Mouse (Mus musculus): ENCODE data around the gene Tmem26. TPM values are rescaled to one million over a fixed set of nuclear protein-coding genes. Genes with fewer than 3 reads are reported as not detected.
"Not testable (repeated sequence)": the region's sequence is repeated elsewhere in the genome, so short reads cannot be mapped to it uniquely, and the experiment has no call there.

The Tmem26 gene
- polyA plus RNA-seq, 1 experiment from 2014 or later: 0.90 TPM

- Histone ChIP-seq H3K79me2 (ENCODE audit: inconsistent target) (no peaks in the 10 kb centered on the region), H3K4me3 (ENCODE audit: inconsistent target) (no peak overlapping the region), H3K27ac (no peak overlapping the region), H3K36me3 (ENCODE audit: inconsistent target) (no peaks in the 10 kb centered on the region)
- WGBS (ENCODE audit: missing documents): 78% methylated on average over 5 of the region's 5 CpGs
Measured at GRCm38 (mm10) chr10:68720887-68721400, 2.5 kb upstream of the Tmem26 start.

GRCm38 (mm10) chr10:68723015-68723414, 431 bp upstream of the Tmem26 start:
- no peak overlapping the region for H3K4me3 ChIP-seq (ENCODE audit: inconsistent target)
- WGBS (ENCODE audit: missing documents): 66% methylated on average over 5 of the region's 7 CpGs
- H3K27ac ChIP-seq: no peak overlapping the region
- no peaks in the 10 kb centered on the region for H3K36me3 ChIP-seq (ENCODE audit: inconsistent target)
- no peaks in the 10 kb centered on the region for H3K79me2 ChIP-seq (ENCODE audit: inconsistent target)

DNA sequence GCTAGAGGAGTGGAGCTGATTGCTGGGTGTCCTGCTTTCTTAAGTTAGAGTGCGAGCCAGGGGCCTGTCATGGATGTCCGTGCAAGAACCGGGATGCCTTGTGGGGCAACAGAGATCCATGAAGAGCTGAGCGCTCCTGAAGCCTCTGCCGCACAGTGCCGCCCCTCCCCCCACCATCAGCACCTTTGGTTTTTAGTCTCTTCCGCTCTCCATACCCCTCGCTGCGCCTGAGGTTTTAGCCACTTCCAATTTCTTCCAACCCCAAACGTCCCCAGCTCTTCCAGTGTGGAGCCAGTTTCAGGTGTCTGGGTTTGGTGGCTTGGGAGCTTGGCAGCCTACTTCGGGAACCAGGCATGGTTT, 895 bp downstream of the Tmem26 start:
- H3K4me3 ChIP-seq (ENCODE audit: inconsistent target): no peak overlapping the region
- WGBS (ENCODE audit: missing documents): 3% methylated on average over 11 of the region's 11 CpGs
- H3K79me2 ChIP-seq (ENCODE audit: inconsistent target): no peaks in the 10 kb centered on the region
- no peak overlapping the region for H3K27ac ChIP-seq
- H3K36me3 ChIP-seq (ENCODE audit: inconsistent target): no peaks in the 10 kb centered on the region

DNA sequence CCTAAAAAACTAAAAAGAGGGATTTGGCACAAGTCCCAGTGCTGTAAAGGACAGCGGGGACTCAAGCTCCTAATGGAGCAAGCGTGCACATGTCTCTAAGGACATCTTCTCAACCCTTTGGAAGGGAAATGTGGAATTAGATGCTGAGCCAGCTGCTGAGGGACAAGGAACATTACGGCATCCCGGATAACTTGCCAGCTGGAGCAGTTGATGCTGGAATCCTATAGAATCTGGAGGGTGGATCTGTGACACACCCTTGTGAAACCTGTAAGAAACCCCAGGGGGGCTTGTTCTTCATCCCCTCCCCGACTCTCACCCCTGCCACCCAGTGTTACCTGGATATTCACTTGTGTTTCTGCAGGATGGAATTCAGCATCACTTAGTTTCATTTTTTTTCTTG, 4.0 kb downstream of the Tmem26 start:
- no peak overlapping the region for H3K27ac ChIP-seq
- no peaks in the 10 kb centered on the region for H3K36me3 ChIP-seq (ENCODE audit: inconsistent target)
- 97% methylated on average over 5 of the region's 5 CpGs for WGBS (ENCODE audit: missing documents)
- no peaks in the 10 kb centered on the region for H3K79me2 ChIP-seq (ENCODE audit: inconsistent target)
- no peak overlapping the region for H3K4me3 ChIP-seq (ENCODE audit: inconsistent target)

- Histone ChIP-seq H3K27ac (no peak overlapping the region), H3K36me3 (ENCODE audit: inconsistent target) (no peaks in the 10 kb centered on the region), H3K4me3 (ENCODE audit: inconsistent target) (no peak overlapping the region), H3K79me2 (ENCODE audit: inconsistent target) (no peaks in the 10 kb centered on the region)
- WGBS (ENCODE audit: missing documents): 34% methylated on average over 3 of the region's 3 CpGs
Measured at GRCm38 (mm10) chr10:68735621-68736020, 12.2 kb downstream of the Tmem26 start.

- Histone ChIP-seq H3K4me3 (ENCODE audit: inconsistent target) (no peak overlapping the region), H3K79me2 (ENCODE audit: inconsistent target) (no peaks in the 10 kb centered on the region), H3K27ac (no peak overlapping the region), H3K36me3 (ENCODE audit: inconsistent target) (no peaks in the 10 kb centered on the region)
- 84% methylated on average over 7 of the region's 7 CpGs for WGBS (ENCODE audit: missing documents)
Measured at GRCm38 (mm10) chr10:68737391-68737790, 13.9 kb downstream of the Tmem26 start.

GRCm38 (mm10) chr10:68738981-68739380, 15.5 kb downstream of the Tmem26 start:
- H3K27ac ChIP-seq; H3K79me2 ChIP-seq (ENCODE audit: inconsistent target); H3K36me3 ChIP-seq (ENCODE audit: inconsistent target); H3K4me3 ChIP-seq (ENCODE audit: inconsistent target): not testable (repeated sequence)
- WGBS (ENCODE audit: missing documents): 100% methylated on average over 1 of the region's 1 CpGs

- 92% methylated on average over 2 of the region's 2 CpGs for WGBS (ENCODE audit: missing documents)
- H3K36me3 ChIP-seq (ENCODE audit: inconsistent target): no peaks in the 10 kb centered on the region
- H3K4me3 ChIP-seq (ENCODE audit: inconsistent target): no peak overlapping the region
- H3K27ac ChIP-seq: no peak overlapping the region
- no peaks in the 10 kb centered on the region for H3K79me2 ChIP-seq (ENCODE audit: inconsistent target)
Measured at GRCm38 (mm10) chr10:68740251-68740650, 16.8 kb downstream of the Tmem26 start.

DNA sequence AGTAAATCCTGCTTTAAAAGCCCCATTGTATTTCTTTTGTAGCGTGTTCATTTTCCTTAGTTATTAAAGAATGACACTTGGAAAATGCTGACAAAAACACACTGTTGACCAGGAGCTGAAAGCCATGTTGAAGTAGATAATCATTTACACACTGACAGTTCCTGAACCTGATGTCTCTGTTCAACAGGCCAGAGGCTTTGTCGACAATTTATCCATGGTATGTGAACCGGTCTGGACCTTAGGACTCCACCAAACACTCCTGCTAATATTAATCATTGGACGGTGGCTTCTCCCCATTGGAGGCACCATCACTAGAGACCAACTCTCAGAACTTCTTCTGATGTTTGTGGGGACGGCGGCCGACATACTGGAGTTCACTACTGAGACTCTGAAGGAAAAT, 27.5 kb downstream of the Tmem26 start:
- Histone ChIP-seq H3K27ac (no peak overlapping the region), H3K4me3 (ENCODE audit: inconsistent target) (no peak overlapping the region), H3K79me2 (ENCODE audit: inconsistent target) (no peaks in the 10 kb centered on the region), H3K36me3 (ENCODE audit: inconsistent target) (no peaks in the 10 kb centered on the region)
- WGBS (ENCODE audit: missing documents): 97% methylated on average over 7 of the region's 7 CpGs

- WGBS (ENCODE audit: missing documents): 18% methylated on average over 5 of the region's 5 CpGs
- H3K27ac ChIP-seq: no peak overlapping the region
- H3K36me3 ChIP-seq (ENCODE audit: inconsistent target): no peaks in the 10 kb centered on the region
- no peak overlapping the region for H3K4me3 ChIP-seq (ENCODE audit: inconsistent target)
- no peaks in the 10 kb centered on the region for H3K79me2 ChIP-seq (ENCODE audit: inconsistent target)
Measured at GRCm38 (mm10) chr10:68759238-68759637, 35.8 kb downstream of the Tmem26 start.

GRCm38 (mm10) chr10:68759789-68760188, 36.3 kb downstream of the Tmem26 start:
- WGBS (ENCODE audit: missing documents): 95% methylated on average over 6 of the region's 7 CpGs
- H3K36me3 ChIP-seq (ENCODE audit: inconsistent target): no peaks in the 10 kb centered on the region
- H3K79me2 ChIP-seq (ENCODE audit: inconsistent target): no peaks in the 10 kb centered on the region
- H3K4me3 ChIP-seq (ENCODE audit: inconsistent target): no peak overlapping the region
- H3K27ac ChIP-seq: no peak overlapping the region

DNA sequence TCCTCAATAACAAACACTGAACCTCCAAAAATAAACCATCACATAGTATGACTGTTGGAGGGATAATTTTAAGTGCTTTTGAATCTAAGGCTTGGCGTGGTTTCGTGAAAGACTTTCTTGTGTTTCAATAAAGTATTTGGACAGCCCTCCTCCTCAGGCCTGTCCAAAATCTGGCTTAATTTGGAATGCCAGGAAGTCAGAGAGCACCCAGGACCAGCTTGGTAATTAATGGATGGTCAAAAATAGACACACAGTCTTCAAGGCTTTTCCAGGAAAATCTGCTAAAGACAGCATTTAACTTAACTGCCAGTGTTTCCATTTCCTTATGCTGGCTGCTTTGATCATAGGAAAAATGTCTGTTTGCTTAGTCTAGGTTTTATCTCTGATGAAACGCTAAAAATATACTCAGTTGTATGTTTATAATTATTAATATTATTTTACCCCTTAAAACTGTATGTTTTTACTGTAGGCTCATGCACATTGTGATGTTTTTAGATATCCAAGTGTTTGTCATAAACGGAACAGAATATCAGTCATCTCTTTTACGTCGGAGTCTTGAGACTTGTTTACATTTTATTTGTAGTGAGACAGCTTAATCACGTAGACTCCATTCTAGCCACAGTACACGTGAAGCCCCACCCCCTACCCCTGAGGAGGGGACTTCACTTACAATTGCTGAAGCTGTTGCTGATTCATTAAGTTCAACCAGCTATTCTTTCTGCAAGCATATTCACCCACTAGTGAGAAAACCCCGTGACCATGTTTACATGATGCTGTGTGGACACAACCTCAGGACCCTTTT, 57.8 kb downstream of the Tmem26 start:
- no peaks in the 10 kb centered on the region for H3K36me3 ChIP-seq (ENCODE audit: inconsistent target)
- no peaks in the 10 kb centered on the region for H3K79me2 ChIP-seq (ENCODE audit: inconsistent target)
- WGBS (ENCODE audit: missing documents): 88% methylated on average over 9 of the region's 9 CpGs
- H3K4me3 ChIP-seq (ENCODE audit: inconsistent target): no peak overlapping the region
- no peak overlapping the region for H3K27ac ChIP-seq

DNA sequence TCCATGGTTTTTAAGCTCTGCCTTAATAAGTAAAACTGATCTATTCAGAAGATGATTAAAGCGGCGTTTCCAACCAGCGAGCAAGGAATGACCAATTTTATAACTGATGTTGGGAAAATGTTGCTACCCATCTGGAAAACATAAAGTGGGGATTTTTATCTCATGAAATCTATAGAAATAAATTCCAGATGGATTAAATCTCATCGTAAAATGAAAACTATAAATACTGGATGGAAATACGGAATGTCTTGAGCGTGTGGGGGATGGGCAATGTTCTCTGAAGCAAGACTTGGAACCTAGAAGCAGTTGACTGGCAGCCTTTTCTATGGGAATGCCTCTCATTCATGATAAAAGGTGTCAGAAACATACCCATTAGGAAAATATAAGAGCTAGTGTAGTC, 59.3 kb downstream of the Tmem26 start:
- no peak overlapping the region for H3K4me3 ChIP-seq (ENCODE audit: inconsistent target)
- no peaks in the 10 kb centered on the region for H3K36me3 ChIP-seq (ENCODE audit: inconsistent target)
- no peaks in the 10 kb centered on the region for H3K79me2 ChIP-seq (ENCODE audit: inconsistent target)
- no peak overlapping the region for H3K27ac ChIP-seq
- 90% methylated on average over 6 of the region's 6 CpGs for WGBS (ENCODE audit: missing documents)

- WGBS (ENCODE audit: missing documents): 88% methylated on average over 2 of the region's 2 CpGs
- Histone ChIP-seq H3K36me3 (ENCODE audit: inconsistent target) (no peaks in the 10 kb centered on the region), H3K4me3 (ENCODE audit: inconsistent target) (no peak overlapping the region), H3K27ac (no peak overlapping the region), H3K79me2 (ENCODE audit: inconsistent target) (no peaks in the 10 kb centered on the region)
Measured at GRCm38 (mm10) chr10:68783856-68784255, 60.4 kb downstream of the Tmem26 start.

DNA sequence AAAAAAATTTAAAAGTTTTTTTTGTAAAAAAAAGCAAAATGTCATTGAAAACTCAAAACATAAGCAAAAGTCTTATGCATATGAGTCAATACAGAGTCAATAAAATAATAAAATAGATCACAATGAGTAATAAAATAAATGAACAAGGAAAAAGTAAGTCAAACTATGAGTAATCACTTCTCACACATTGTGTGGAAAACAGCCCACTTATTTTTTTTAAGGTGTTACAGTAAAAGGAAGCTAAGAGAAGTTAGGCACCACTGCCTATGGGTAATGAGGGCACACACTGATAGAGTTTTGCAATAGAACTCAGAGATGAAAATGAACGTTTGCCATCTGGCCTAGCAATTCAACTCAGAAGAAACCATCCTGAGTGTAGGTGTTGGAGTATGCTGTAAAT, 61.0 kb downstream of the Tmem26 start:
- WGBS (ENCODE audit: missing documents): 64% methylated on average over 1 of the region's 1 CpGs
- no peaks in the 10 kb centered on the region for H3K36me3 ChIP-seq (ENCODE audit: inconsistent target)
- no peak overlapping the region for H3K4me3 ChIP-seq (ENCODE audit: inconsistent target)
- H3K27ac ChIP-seq: no peak overlapping the region
- no peaks in the 10 kb centered on the region for H3K79me2 ChIP-seq (ENCODE audit: inconsistent target)

DNA sequence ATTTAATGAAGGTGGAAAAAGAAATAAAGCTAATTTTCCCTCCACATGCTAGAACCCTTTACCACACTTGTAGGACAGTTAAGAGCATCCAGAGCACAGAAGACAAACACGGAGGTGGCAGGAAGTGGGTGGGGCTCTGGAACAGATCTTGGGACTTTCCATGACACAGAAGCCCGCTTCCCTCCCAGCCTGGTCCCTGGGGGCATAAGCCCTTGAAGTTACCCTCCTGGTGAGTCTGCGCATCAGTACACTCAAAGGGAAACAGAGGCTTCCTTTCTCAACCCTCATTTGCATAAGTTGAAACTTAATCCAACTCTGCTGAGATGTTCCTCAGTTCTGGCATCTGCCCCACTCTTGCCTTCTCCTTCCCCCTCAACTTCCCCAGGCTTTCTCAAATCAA, 72.0 kb downstream of the Tmem26 start:
- Histone ChIP-seq H3K36me3 (ENCODE audit: inconsistent target) (no peaks in the 10 kb centered on the region), H3K27ac (no peak overlapping the region), H3K79me2 (ENCODE audit: inconsistent target) (no peaks in the 10 kb centered on the region), H3K4me3 (ENCODE audit: inconsistent target) (no peak overlapping the region)
- WGBS (ENCODE audit: missing documents): 30% methylated on average over 3 of the region's 3 CpGs
